Comparison of ENCODE assay signal across 24 mouse cellular contexts in the genomic region with DNA sequence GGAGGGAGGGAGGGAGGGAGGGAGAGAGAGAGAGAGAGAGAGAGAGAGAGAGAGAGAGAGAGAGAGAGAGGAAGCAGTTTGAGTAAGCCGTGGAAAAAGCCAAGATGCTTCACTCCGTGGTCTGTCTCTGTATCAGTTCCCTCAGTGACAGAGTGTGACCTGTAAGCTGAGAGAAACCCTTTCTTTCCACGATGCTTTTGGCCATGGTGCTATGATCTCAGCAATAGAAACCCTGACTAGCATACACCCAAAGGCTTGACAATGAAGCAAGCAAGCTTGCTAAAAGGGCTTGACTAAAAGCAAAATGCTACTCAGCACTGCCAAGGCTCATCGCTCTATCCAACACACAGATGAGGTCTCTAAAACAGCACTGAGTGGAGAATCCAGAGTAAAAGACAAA.
"Had no signal": no experiment of that assay in that cellular context is flagged by ENCODE, and none has a peak within 500 bp of the region (broad histone marks: within the 10 kb centered on the region; RNA-seq: fewer than 3 reads in every experiment).

No protein-coding gene starts in this region.

- H3K36me3 ChIP-seq: heart, embryonic 13.5 days; heart, embryonic 15.5 days; hindbrain, embryonic 13.5 days; hindbrain, embryonic 15.5 days; kidney, embryonic 15.5 days; limb, embryonic 13.5 days; limb, embryonic 15.5 days had no signal

- DNase-seq: gastrocnemius, postnatal 14 days; gastrocnemius, postnatal 36 days; heart, adult 2 months; heart, postnatal 14 days; heart, postnatal 36 days; kidney, adult 11 months; kidney, adult 2 months; kidney, adult 9 months; kidney, postnatal 14 days; kidney, postnatal 36 days; layer of hippocampus, adult 9-11 months; layer of hippocampus, postnatal 36 days; left cerebral cortex, postnatal 4 days had no signal

- H3K27me3 ChIP-seq: heart, embryonic 13.5 days; heart, embryonic 15.5 days; hindbrain, embryonic 13.5 days; hindbrain, embryonic 15.5 days; kidney, embryonic 15.5 days; limb, embryonic 13.5 days; limb, embryonic 15.5 days had no signal

- H3K4me3 ChIP-seq: heart, adult 2 months; heart, embryonic 13.5 days; heart, embryonic 15.5 days; hindbrain, embryonic 13.5 days; hindbrain, embryonic 15.5 days; kidney, embryonic 15.5 days; limb, embryonic 13.5 days; limb, embryonic 15.5 days had no signal

- H3K27ac ChIP-seq: heart, adult 2 months; heart, embryonic 13.5 days; heart, embryonic 15.5 days; hindbrain, embryonic 13.5 days; hindbrain, embryonic 15.5 days; hindbrain, postnatal 0 days; kidney, embryonic 15.5 days; kidney, postnatal 0 days; limb, embryonic 13.5 days; limb, embryonic 15.5 days had no signal

- H3K4me2 ChIP-seq: heart, embryonic 11.5 days; heart, embryonic 13.5 days; heart, embryonic 15.5 days; hindbrain, embryonic 13.5 days; hindbrain, embryonic 15.5 days; kidney, embryonic 15.5 days; limb, embryonic 13.5 days; limb, embryonic 15.5 days had no signal

- ATAC-seq: hindbrain, postnatal 0 days; intestine, embryonic 16.5 days had no signal

- H3K9me3 ChIP-seq: heart, embryonic 13.5 days; heart, embryonic 15.5 days; hindbrain, embryonic 13.5 days; hindbrain, embryonic 15.5 days; kidney, embryonic 15.5 days; limb, embryonic 13.5 days; limb, embryonic 15.5 days had no signal

- H3K9ac ChIP-seq: heart, embryonic 13.5 days; heart, embryonic 15.5 days; hindbrain, embryonic 13.5 days; hindbrain, embryonic 15.5 days; kidney, embryonic 15.5 days; limb, embryonic 13.5 days; limb, embryonic 15.5 days had no signal

- H3K4me1 ChIP-seq: hindbrain, embryonic 13.5 days; hindbrain, embryonic 15.5 days; limb, embryonic 13.5 days had no signal
